Mouse (Mus musculus): ENCODE measurements at regions not wholly inside any gene's neighbourhood (a gene's known extent, or its start where the extent isn't known, plus 50 kb on each side); places are given as distances from the start of the nearest gene placed in this dataset.

DNA sequence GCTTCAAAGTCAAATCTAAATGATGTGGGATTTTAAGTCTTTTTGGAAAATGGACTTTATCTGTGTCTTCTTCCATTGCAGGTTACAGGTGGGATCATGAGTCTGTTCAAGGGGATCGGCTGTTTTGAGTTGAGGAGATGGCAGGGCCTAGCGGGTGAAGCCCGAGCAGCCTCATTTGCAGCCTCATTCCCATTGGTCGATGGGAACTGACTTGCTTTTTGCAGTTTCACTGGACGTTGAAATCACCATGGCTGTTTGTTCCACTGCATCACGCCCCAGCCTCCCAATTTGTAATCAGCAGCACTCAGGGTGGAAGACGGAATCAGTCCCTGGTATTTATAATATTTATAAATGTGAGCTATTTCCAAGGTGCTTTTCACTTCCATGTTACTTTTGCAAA, 63.0 kb upstream of the Slc1a1 start:
- no peak for TF ChIP-seq CTCF (IDR thresholded peaks at IDR 0.05; ENCODE audit: low read depth)
- no peak for TF ChIP-seq EP300 (IDR thresholded peaks at IDR 0.05; ENCODE audit: low read depth)
- Histone ChIP-seq H3K4me3 (ENCODE audit: insufficient read depth in 1 of 2, low read depth in 2 of 2, low read length in 2 of 2) (no peak overlapping the region), H3K9me3 (ENCODE audit: control insufficient read depth, low read length) (no peaks in the 10 kb centered on the region), H3K4me1 (replicated peaks; ENCODE audit: control insufficient read depth in 2 of 2, insufficient read depth in 2 of 2, low read length in 1 of 2) (peaks cover 0 to 4% of the 10 kb centered on the region in 2 experiments; a peak in 2 of 4 replicates), H3K27ac (no peak overlapping the region), H3K27me3 (ENCODE audit: control insufficient read depth, insufficient read depth, low read length) (no peaks in the 10 kb centered on the region), H3K36me3 (replicated peaks; ENCODE audit: control insufficient read depth, insufficient read depth, low read depth) (no peaks in the 10 kb centered on the region), H3K9ac (replicated peaks) (no peak overlapping the region), H3K4me2 (ENCODE audit: low read depth) (no peak overlapping the region)
- ATAC-seq (ENCODE audit: insufficient read depth) (no peak), DNase-seq (ENCODE audit: low read depth in 3 of 3, low spot score in 3 of 3) (peak in 1 of 3 experiments; percentile 16)
- WGBS (ENCODE audit: insufficient replicate concordance), result 47% methylated on average over 7 of the region's 7 CpGs

DNA sequence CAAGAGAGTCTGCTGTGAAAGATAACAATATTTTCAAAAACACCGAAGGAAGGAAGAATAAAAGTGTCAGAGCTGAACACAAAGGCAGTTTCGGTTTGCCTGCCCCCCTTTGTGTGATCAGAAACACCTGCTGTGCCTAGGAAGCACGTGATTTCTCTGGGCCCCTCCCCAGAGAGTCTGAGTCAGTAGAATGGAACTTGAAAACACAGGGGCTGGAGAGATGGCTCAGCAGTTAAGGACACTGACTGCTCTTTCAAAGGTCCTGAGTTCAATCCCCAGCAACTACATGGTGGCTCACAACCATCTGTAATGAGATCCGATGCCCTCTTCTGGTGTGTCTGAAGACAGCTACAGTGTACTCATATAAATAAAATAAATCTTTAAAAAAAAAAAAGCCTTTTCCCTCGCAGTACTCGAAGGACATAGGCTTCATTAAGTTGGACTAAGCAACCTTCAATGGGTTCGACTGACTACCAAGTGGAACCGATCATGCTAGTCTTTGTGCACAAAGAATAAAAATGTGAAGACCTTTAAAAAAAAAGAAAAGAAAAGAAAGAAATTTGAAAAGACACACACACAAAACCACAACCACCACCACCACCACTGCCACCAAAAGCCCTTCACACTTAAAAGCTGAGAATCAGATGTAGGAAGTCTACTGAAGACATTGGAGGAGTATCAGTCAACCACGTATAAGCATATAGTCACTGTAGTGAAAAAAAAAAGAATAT, 61.8 kb upstream of the Slc1a1 start:
- Histone ChIP-seq H3K9me3 (ENCODE audit: control insufficient read depth, low read length) (no peaks in the 10 kb centered on the region), H3K36me3 (replicated peaks; ENCODE audit: control insufficient read depth, insufficient read depth, low read depth) (no peaks in the 10 kb centered on the region), H3K27ac (no peak overlapping the region), H3K4me2 (ENCODE audit: low read depth) (no peak overlapping the region), H3K4me3 (ENCODE audit: insufficient read depth in 1 of 2, low read depth in 2 of 2, low read length in 2 of 2) (no peak overlapping the region), H3K9ac (replicated peaks) (no peak overlapping the region), H3K27me3 (ENCODE audit: control insufficient read depth, insufficient read depth, low read length) (no peaks in the 10 kb centered on the region), H3K4me1 (replicated peaks; ENCODE audit: control insufficient read depth in 2 of 2, insufficient read depth in 2 of 2, low read length in 1 of 2) (peaks cover 0 to 4% of the 10 kb centered on the region in 2 experiments; a peak in 2 of 4 replicates)
- TF ChIP-seq CTCF (IDR thresholded peaks at IDR 0.05; ENCODE audit: low read depth) (no peak), EP300 (IDR thresholded peaks at IDR 0.05; ENCODE audit: low read depth) (no peak)
- WGBS (ENCODE audit: insufficient replicate concordance), result 40% methylated on average over 9 of the region's 9 CpGs
- no peak for DNase-seq (ENCODE audit: low read depth in 3 of 3, low spot score in 3 of 3)
- ATAC-seq (ENCODE audit: insufficient read depth), result no peak

DNA sequence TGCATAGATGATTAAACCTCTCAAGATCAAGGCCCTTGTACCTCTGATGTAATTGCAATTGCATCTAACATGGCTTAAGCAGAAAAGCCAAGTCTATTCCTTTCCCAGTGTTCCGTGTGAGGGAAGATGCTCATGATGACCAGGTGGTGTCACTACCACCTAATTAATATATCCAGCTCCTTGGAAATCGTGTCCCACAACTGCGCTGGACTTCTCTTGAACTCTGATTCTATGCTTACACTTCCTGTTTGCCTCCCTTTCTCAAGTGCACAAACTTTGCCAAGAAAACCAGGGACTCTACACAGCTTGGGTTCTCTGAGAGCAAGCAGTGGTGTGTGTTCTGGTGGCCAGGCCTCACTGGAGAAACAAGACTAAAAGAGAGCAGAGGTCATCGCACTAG, 58.0 kb upstream of the Slc1a1 start:
- no peak for DNase-seq (ENCODE audit: low read depth in 3 of 3, low spot score in 3 of 3)
- H3K9me3 ChIP-seq (ENCODE audit: control insufficient read depth, low read length), result no peaks in the 10 kb centered on the region
- no peak for ATAC-seq (ENCODE audit: insufficient read depth)
- WGBS (ENCODE audit: insufficient replicate concordance), result 38% methylated on average over 4 of the region's 4 CpGs
- no peak overlapping the region for H3K4me3 ChIP-seq (ENCODE audit: insufficient read depth in 1 of 2, low read depth in 2 of 2, low read length in 2 of 2)
- H3K27me3 ChIP-seq (ENCODE audit: control insufficient read depth, insufficient read depth, low read length), result no peaks in the 10 kb centered on the region
- no peaks in the 10 kb centered on the region; a peak in 1 of 4 replicates for H3K4me1 ChIP-seq (replicated peaks; ENCODE audit: control insufficient read depth in 2 of 2, insufficient read depth in 2 of 2, low read length in 1 of 2)
- TF ChIP-seq CTCF (IDR thresholded peaks at IDR 0.05; ENCODE audit: low read depth) (0 out of 2 replicates have a peak, but pooled peaks have one; percentile 22), EP300 (IDR thresholded peaks at IDR 0.05; ENCODE audit: low read depth) (no peak)
- no peak overlapping the region for H3K4me2 ChIP-seq (ENCODE audit: low read depth)
- no peak overlapping the region for H3K9ac ChIP-seq (replicated peaks)
- no peak overlapping the region for H3K27ac ChIP-seq
- H3K36me3 ChIP-seq (replicated peaks; ENCODE audit: control insufficient read depth, insufficient read depth, low read depth), result no peaks in the 10 kb centered on the region

DNA sequence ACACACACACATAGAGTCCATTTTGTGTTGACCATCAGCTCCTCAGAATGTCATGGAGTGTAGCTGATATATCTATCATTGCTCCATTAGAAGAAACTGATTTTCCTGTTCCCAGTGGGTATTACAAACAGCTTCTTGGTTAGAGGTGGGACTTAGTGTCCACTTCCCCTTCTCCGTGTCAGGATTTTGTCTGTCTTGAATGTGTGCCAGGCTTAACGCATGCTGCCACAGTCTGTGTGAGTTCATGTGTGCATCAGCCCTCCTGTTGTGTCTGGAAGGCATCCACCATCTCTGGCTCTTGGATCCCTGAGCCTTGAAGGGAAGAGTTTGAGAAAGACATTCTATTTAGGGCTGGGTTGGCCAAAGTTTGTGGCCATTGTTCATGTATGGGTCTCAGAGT, 57.2 kb upstream of the Slc1a1 start:
- H3K36me3 ChIP-seq (replicated peaks; ENCODE audit: control insufficient read depth, insufficient read depth, low read depth), result no peaks in the 10 kb centered on the region
- TF ChIP-seq CTCF (IDR thresholded peaks at IDR 0.05; ENCODE audit: low read depth), result no peak
- no peak for DNase-seq (ENCODE audit: low read depth in 3 of 3, low spot score in 3 of 3)
- no peak overlapping the region for H3K9ac ChIP-seq (replicated peaks)
- no peaks in the 10 kb centered on the region for H3K9me3 ChIP-seq (ENCODE audit: control insufficient read depth, low read length)
- WGBS (ENCODE audit: insufficient replicate concordance), result 20% methylated on average over 2 of the region's 2 CpGs
- H3K4me2 ChIP-seq (ENCODE audit: low read depth), result no peak overlapping the region
- no peak for ATAC-seq (ENCODE audit: insufficient read depth)
- H3K27me3 ChIP-seq (ENCODE audit: control insufficient read depth, insufficient read depth, low read length), result no peaks in the 10 kb centered on the region
- no peak overlapping the region for H3K4me3 ChIP-seq (ENCODE audit: insufficient read depth in 1 of 2, low read depth in 2 of 2, low read length in 2 of 2)
- no peaks in the 10 kb centered on the region for H3K4me1 ChIP-seq (replicated peaks; ENCODE audit: control insufficient read depth in 2 of 2, insufficient read depth in 2 of 2, low read length in 1 of 2)
- no peak overlapping the region for H3K27ac ChIP-seq

DNA sequence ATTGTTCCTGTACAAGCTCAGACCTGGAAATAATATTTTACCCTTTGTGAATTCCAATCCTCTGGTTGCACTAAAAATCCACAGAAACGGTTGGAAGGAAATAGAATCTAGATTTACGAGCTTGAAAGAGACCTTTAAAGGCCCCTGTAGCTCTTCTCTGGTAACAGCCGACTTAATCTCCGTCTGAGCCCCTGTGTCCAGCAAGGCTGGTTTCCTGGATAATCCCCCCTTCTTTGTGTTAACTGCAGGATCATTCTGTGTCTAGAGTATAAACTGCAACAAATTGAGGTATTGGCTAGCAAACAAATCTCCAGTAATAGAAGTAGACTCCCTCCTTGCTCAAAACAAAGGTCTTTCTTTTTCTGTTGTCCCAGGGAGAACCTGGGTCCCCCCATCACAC, 56.5 kb upstream of the Slc1a1 start:
- Histone ChIP-seq H3K4me1 (replicated peaks; ENCODE audit: control insufficient read depth in 2 of 2, insufficient read depth in 2 of 2, low read length in 1 of 2) (no peaks in the 10 kb centered on the region), H3K4me3 (ENCODE audit: insufficient read depth in 1 of 2, low read depth in 2 of 2, low read length in 2 of 2) (no peak overlapping the region), H3K27ac (no peak overlapping the region), H3K4me2 (ENCODE audit: low read depth) (no peak overlapping the region), H3K9ac (replicated peaks) (no peak overlapping the region), H3K36me3 (replicated peaks; ENCODE audit: control insufficient read depth, insufficient read depth, low read depth) (no peaks in the 10 kb centered on the region), H3K9me3 (ENCODE audit: control insufficient read depth, low read length) (no peaks in the 10 kb centered on the region), H3K27me3 (ENCODE audit: control insufficient read depth, insufficient read depth, low read length) (no peaks in the 10 kb centered on the region)
- no peak for TF ChIP-seq CTCF (IDR thresholded peaks at IDR 0.05; ENCODE audit: low read depth)
- ATAC-seq (ENCODE audit: insufficient read depth), result no peak
- no peak for DNase-seq (ENCODE audit: low read depth in 3 of 3, low spot score in 3 of 3)
- 48% methylated on average over 4 of the region's 4 CpGs for WGBS (ENCODE audit: insufficient replicate concordance)

All from liver, embryonic 14.5 days (tissue).